Mouse (Mus musculus) adrenal gland, postnatal 0 days (tissue): ENCODE data around the gene Ndufs2. TPM values are rescaled to one million over a fixed set of nuclear protein-coding genes. Genes with fewer than 3 reads are reported as not detected.

ENCODE experiments used
- polyA plus RNA-seq: library from polyadenylated mRNA; unstranded; fragments of >200 nt; fragmentation: Nextera tagmentation; extraction: Ambion mirVana; gene quantifications from 2 replicates; pipeline ENCODE4 v1.2.1, GENCODE M21; 2015

Gene Ndufs2
- 307 and 430 TPM in 2 replicates for polyA plus RNA-seq

GRCm38 (mm10) chr1:171250680-171251593 lies at the start of gene Ndufs2:
Gene Ndufs2 (minus strand): TSS chr1:171251388.

DNA sequence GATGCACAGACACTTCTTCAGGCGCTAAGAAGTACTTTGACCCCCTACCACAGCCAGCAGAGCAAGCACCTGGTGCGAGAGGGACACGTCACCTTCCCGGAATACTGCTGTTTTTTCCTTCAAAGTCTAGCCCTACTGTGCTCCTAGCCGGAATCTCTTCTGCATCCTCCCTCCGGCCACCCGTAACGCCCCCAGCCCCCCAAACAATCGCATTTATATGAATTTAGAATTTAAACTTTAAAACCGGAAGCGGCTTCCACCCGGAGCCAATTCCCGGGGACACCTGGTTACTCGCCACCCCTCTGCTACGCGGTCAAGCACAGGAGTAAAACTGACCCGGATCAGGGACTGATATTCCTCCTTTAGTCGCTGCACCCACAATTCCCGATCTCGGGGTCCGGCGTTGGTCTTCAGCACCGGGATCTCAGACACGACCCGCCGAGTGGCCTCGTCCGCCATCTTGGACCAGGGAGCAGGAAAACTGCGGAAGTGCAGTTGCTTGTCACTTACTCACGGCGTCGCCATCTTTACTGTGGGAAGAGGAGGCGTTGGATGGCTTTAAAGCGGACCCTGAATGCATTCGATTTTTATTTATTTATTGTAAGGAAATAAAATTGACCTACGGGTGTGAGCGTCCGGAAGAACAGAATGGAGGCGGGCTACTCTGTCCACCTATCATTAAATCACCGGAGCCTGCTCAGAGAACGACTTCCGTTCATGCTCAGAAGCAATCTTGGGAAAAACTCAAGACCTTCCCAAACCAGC lies 43.3 kb upstream of the Ndufs2 start, which contains the start of gene Ufc1:
Gene Ufc1 (minus strand): TSS at position 727 of the 765 bp plus-strand sequence.

GRCm38 (mm10) chr1:171287136-171288081 lies 36.2 kb upstream of the Ndufs2 start, which contains the start of gene Usp21:
Gene Usp21 (minus strand): TSS chr1:171287991.

DNA sequence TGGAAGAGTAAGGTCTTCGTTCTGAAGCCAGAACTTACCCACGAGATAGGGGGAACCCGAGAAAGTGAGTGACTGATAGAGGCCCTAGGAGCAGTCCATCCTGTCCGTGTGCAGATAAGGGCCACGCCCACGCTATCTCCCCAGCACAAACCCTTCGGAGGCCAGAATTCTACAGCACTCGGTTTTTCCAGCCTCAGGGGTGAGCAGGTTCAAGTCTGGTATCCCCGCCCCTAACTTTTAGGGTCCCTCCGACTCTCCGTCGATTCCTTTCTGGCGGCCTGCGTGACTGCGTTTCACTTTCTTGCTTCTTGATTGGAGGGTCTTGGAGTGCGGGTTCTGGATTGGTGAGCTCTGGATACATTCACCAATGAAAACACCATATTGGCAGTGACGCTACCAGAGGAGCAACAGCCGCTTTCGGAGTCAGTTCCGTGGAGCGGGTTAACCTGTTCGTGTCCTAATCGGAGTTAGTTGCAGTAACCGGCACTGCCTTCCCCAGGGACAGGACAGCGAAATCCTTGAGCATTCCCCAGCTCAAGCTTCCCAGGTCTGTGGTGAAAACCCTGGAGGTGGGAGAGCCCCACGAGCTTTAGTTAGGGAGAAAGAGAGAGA lies 29.8 kb upstream of the Ndufs2 start, which contains the start of gene Ppox:
Gene Ppox (minus strand): TSS at position 271 of the 612 bp plus-strand sequence.

GRCm38 (mm10) chr1:171269848-171270572 lies 18.8 kb upstream of the Ndufs2 start, which contains the start of gene B4galt3:
Gene B4galt3 (plus strand): TSS chr1:171270328.

GRCm38 (mm10) chr1:171249913-171250600 lies 1.1 kb downstream of the Ndufs2 start, which contains the start of gene Adamts4:
Gene Adamts4 (plus strand): TSS chr1:171250421.

DNA sequence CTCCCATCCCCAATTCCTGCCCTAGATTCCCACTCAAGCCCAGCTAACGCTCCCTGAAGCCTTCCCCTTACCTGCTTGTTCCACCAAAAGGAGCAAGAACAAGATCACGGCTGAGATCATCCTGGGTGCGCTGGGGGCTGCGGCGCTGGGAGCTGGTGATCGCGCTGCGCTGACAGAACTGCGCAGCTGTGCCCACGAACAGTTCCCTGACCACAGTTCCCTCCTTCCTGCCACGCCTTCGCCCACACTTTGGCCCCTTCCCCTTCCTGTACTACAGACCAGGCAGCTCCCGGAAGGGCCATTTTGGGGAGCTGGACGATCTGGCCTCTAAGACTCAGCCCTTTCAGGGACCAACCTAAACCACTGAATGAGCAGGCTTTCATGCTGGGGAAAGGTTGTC lies 17.1 kb downstream of the Ndufs2 start, which contains the start of gene Fcer1g:
Gene Fcer1g (minus strand): TSS at position 240 of the 400 bp plus-strand sequence.

GRCm38 (mm10) chr1:171224857-171225256 lies 26.3 kb downstream of the Ndufs2 start, which contains the start of gene Apoa2:
Gene Apoa2 (plus strand): TSS chr1:171225054.

GRCm38 (mm10) chr1:171222238-171223155 lies 28.7 kb downstream of the Ndufs2 start, which contains the start of gene Tomm40l:
Gene Tomm40l (minus strand): TSS chr1:171222514.

GRCm38 (mm10) chr1:171213801-171214496 lies 37.2 kb downstream of the Ndufs2 start, which contains the start of gene Nr1i3:
Gene Nr1i3 (plus strand): TSS chr1:171213970.

GRCm38 (mm10) chr1:171195887-171196397 lies 55.2 kb downstream of the Ndufs2 start, which contains the start of gene Pcp4l1:
Gene Pcp4l1 (minus strand): TSS chr1:171196268.

Other genes starting within 250 kb of the Ndufs2 start
- 5.6 and 6.3 TPM in 2 replicates for gene Fcgr4, start 232.5 kb downstream of the Ndufs2 start, polyA plus RNA-seq
- 42.6 and 55.1 TPM in 2 replicates for gene Fcgr3, start 186.5 kb downstream of the Ndufs2 start, polyA plus RNA-seq
- 4.1 and 7.5 TPM in 2 replicates for gene Cfap126, start 137.5 kb downstream of the Ndufs2 start, polyA plus RNA-seq
- 198 and 253 TPM in 2 replicates for gene Sdhc, start 100.8 kb downstream of the Ndufs2 start, polyA plus RNA-seq
- 9.0 and 16.4 TPM in 2 replicates for gene Mpz, start 100.7 kb downstream of the Ndufs2 start, polyA plus RNA-seq
- gene Pcp4l1, start 55.1 kb downstream of the Ndufs2 start, polyA plus RNA-seq = 6.8 and 12.3 TPM in 2 replicates
- 1.7 and 2.5 TPM in 2 replicates for gene Nr1i3, start 37.4 kb downstream of the Ndufs2 start, polyA plus RNA-seq
- gene Tomm40l, start 28.9 kb downstream of the Ndufs2 start, polyA plus RNA-seq = 24.7 and 27.6 TPM in 2 replicates
- 476 and 741 TPM in 2 replicates for gene Apoa2, start 26.3 kb downstream of the Ndufs2 start, polyA plus RNA-seq
- gene Fcer1g, start 17.0 kb downstream of the Ndufs2 start, polyA plus RNA-seq = 91.3 and 98.9 TPM in 2 replicates
- gene Adamts4, start 967 bp downstream of the Ndufs2 start, polyA plus RNA-seq = 2.1 and 2.6 TPM in 2 replicates
- gene B4galt3, start 18.9 kb upstream of the Ndufs2 start, polyA plus RNA-seq = 25.8 and 38.1 TPM in 2 replicates
- 19.7 and 42.8 TPM in 2 replicates for gene Ppox, start 29.8 kb upstream of the Ndufs2 start, polyA plus RNA-seq
- 27.7 and 43.9 TPM in 2 replicates for gene Usp21, start 36.6 kb upstream of the Ndufs2 start, polyA plus RNA-seq
- gene Ufc1, start 43.6 kb upstream of the Ndufs2 start, polyA plus RNA-seq = 136 and 154 TPM in 2 replicates
- gene Dedd, start 77.8 kb upstream of the Ndufs2 start, polyA plus RNA-seq = 25.9 and 36.8 TPM in 2 replicates
- 36.4 and 71.2 TPM in 2 replicates for gene Nit1, start 94.3 kb upstream of the Ndufs2 start, polyA plus RNA-seq
- gene Pfdn2, start 94.3 kb upstream of the Ndufs2 start, polyA plus RNA-seq = 71.6 and 101 TPM in 2 replicates
- 5.3 and 6.9 TPM in 2 replicates for gene Klhdc9, start 109.4 kb upstream of the Ndufs2 start, polyA plus RNA-seq
- 0.19 and 0.27 TPM in 2 replicates for gene Nectin4, start 118.7 kb upstream of the Ndufs2 start, polyA plus RNA-seq
- gene Arhgap30, start 137.6 kb upstream of the Ndufs2 start, polyA plus RNA-seq = 2.2 and 2.3 TPM in 2 replicates
- gene Usf1, start 159.9 kb upstream of the Ndufs2 start, polyA plus RNA-seq = 54.5 and 56.5 TPM in 2 replicates
- gene Tstd1, start 167.5 kb upstream of the Ndufs2 start, polyA plus RNA-seq = 2.3 and 2.7 TPM in 2 replicates
- gene F11r, start 186.1 kb upstream of the Ndufs2 start, polyA plus RNA-seq = 56.2 and 87.2 TPM in 2 replicates